Mouse (Mus musculus) midbrain, embryonic 11.5 days (tissue): ENCODE results near the gene Srebf1. TPM values are rescaled to one million over a fixed set of nuclear protein-coding genes. Genes with fewer than 3 reads are reported as not detected.

Experiments
- ATAC-seq: fragments of 200-750 bp; cut with Nextera tagmentation; 2 replicates; pipeline ENCODE4 v1.8.0; 2017; ENCODE audit warnings: moderate TSS enrichment, moderate library complexity; ENCODE audit not compliant: low FRiP score
- DNase-seq: peaks from one replicate; pipeline ENCODE4 v3.0.0; 2015; ENCODE audit warnings: low spot score; ENCODE audit errors: missing footprints
- H3K27ac ChIP-seq: fragments of 300-500 bp; sonication (generic); 2 replicates; pipeline ENCODE4 v1.5.1; 2014; ENCODE audit warnings: low read depth, low read length
- H3K27me3 ChIP-seq: fragments of 300-500 bp; sonication (generic); 2 replicates; pipeline ENCODE4 v1.6.1; 2014; ENCODE audit warnings: mild to moderate bottlenecking, low read length, moderate library complexity, mixed read lengths; ENCODE audit not compliant: control insufficient read depth, insufficient read depth
- H3K36me3 ChIP-seq: fragments of 300-500 bp; sonication (generic); 2 replicates; pipeline ENCODE4 v1.6.1; 2014; ENCODE audit warnings: mild to moderate bottlenecking, low read length, moderate library complexity, mixed read lengths; ENCODE audit not compliant: control insufficient read depth, insufficient read depth
- H3K4me1 ChIP-seq: fragments of 300-500 bp; sonication (generic); 2 replicates; pipeline ENCODE4 v1.6.1; 2014; ENCODE audit warnings: low read length; ENCODE audit not compliant: control insufficient read depth, insufficient read depth
- H3K4me2 ChIP-seq: fragments of 300-500 bp; sonication (generic); 2 replicates; pipeline ENCODE4 v1.6.1; 2014; ENCODE audit warnings: mild to moderate bottlenecking, moderate library complexity
- H3K4me3 ChIP-seq: fragments of 300-500 bp; sonication (generic); 2 replicates; pipeline ENCODE4 v1.5.1; 2014; ENCODE audit warnings: low read depth, low read length
- H3K9ac ChIP-seq: fragments of 300-500 bp; sonication (generic); 2 replicates; pipeline ENCODE4 v1.6.1; 2014; ENCODE audit warnings: low read length
- H3K9me3 ChIP-seq: fragments of 300-500 bp; sonication (generic); 2 replicates; pipeline ENCODE4 v1.6.1; 2016; ENCODE audit warnings: low read length; ENCODE audit not compliant: control insufficient read depth
- WGBS: fragments of 180-500 bp; shearing (Covaris S2); extraction: QIAGEN DNeasy Blood & Tissue Kit; methylation state at CpG from one replicate; pipeline ENCODE4 v1.1.7; 2014; 5-methylcytosine and 5-hydroxymethylcytosine counted together
- polyA plus RNA-seq: library from polyadenylated mRNA; unstranded; fragments of >200 nt; fragmentation: Nextera tagmentation; extraction: Ambion mirVana; gene quantifications from 2 replicates; pipeline ENCODE4 v1.2.1, GENCODE M21; 2014

Srebf1 gene
- polyA plus RNA-seq, 1 experiment from 2014 or later = 41.1 TPM

GRCm38 (mm10) chr11:60205026-60205425 is 17.4 kb downstream of the Srebf1 start:
- DNase-seq = no peak
- peaks cover 34% of the 10 kb centered on the region for H3K36me3 ChIP-seq
- H3K27ac ChIP-seq = no peak overlapping the region
- H3K9ac ChIP-seq = no peak overlapping the region
- H3K9me3 ChIP-seq = no peaks in the 10 kb centered on the region
- 90% methylated on average over 12 of the region's 12 CpGs for WGBS
- peaks cover 27% of the 10 kb centered on the region for H3K4me1 ChIP-seq
- H3K4me2 ChIP-seq = no peak overlapping the region
- ATAC-seq = no peak
- H3K4me3 ChIP-seq = no peak overlapping the region
- no peaks in the 10 kb centered on the region for H3K27me3 ChIP-seq

- H3K27ac ChIP-seq = no peak overlapping the region
- WGBS = 93% methylated on average over 26 of the region's 26 CpGs
- no peak for DNase-seq
- H3K4me1 ChIP-seq = peaks cover 7% of the 10 kb centered on the region
- no peak for ATAC-seq
- no peaks in the 10 kb centered on the region for H3K27me3 ChIP-seq
- H3K9ac ChIP-seq = no peak overlapping the region
- no peaks in the 10 kb centered on the region for H3K9me3 ChIP-seq
- H3K36me3 ChIP-seq = peaks cover 34% of the 10 kb centered on the region
- H3K4me3 ChIP-seq = no peak overlapping the region
- H3K4me2 ChIP-seq = no peak overlapping the region
Measured at GRCm38 (mm10) chr11:60202710-60203638, 19.4 kb downstream of the Srebf1 start.

- no peak overlapping the region for H3K4me3 ChIP-seq
- peak overlapping the region; percentile 58 for H3K27ac ChIP-seq
- peaks cover 27% of the 10 kb centered on the region for H3K36me3 ChIP-seq
- H3K9ac ChIP-seq = peak overlapping the region; percentile 16; the same call in 1 of the 2 replicates
- DNase-seq (peak; percentile 86), ATAC-seq (no peak)
- no peaks in the 10 kb centered on the region; the same call in 1 of the 2 replicates for H3K4me1 ChIP-seq
- H3K4me2 ChIP-seq = no peak overlapping the region
- WGBS = 88% methylated on average over 11 of the region's 11 CpGs
- H3K27me3 ChIP-seq = no peaks in the 10 kb centered on the region
- H3K9me3 ChIP-seq = no peaks in the 10 kb centered on the region
Measured at GRCm38 (mm10) chr11:60200384-60200783, 22.0 kb downstream of the Srebf1 start.

GRCm38 (mm10) chr11:60199702-60200184 is 22.6 kb downstream of the Srebf1 start:
- Histone ChIP-seq H3K27me3 (no peaks in the 10 kb centered on the region), H3K4me2 (no peak overlapping the region), H3K27ac (peak overlapping the region; percentile 58), H3K9ac (peak overlapping the region; percentile 9; the same call in 1 of the 2 replicates), H3K36me3 (peaks cover 29% of the 10 kb centered on the region), H3K9me3 (peaks cover 3% of the 10 kb centered on the region; the same call in 1 of the 2 replicates), H3K4me1 (no peaks in the 10 kb centered on the region; the same call in 1 of the 2 replicates), H3K4me3 (no peak overlapping the region)
- WGBS = 16% methylated on average over 18 of the region's 18 CpGs
- DNase-seq (peak; percentile 100), ATAC-seq (peak; percentile 74)

GRCm38 (mm10) chr11:60198651-60199050 is 23.7 kb downstream of the Srebf1 start:
- Histone ChIP-seq H3K9ac (no peak overlapping the region), H3K36me3 (peaks cover 29% of the 10 kb centered on the region), H3K9me3 (peaks cover 6% of the 10 kb centered on the region; the same call in 1 of the 2 replicates), H3K4me3 (no peak overlapping the region), H3K27ac (no peak overlapping the region), H3K4me2 (no peak overlapping the region), H3K27me3 (no peaks in the 10 kb centered on the region), H3K4me1 (no peaks in the 10 kb centered on the region; the same call in 1 of the 2 replicates)
- DNase-seq (no peak), ATAC-seq (no peak)
- 93% methylated on average over 12 of the region's 12 CpGs for WGBS

- no peaks in the 10 kb centered on the region for H3K27me3 ChIP-seq
- peaks cover 23% of the 10 kb centered on the region for H3K36me3 ChIP-seq
- DNase-seq = peak; percentile 85
- no peak overlapping the region for H3K9ac ChIP-seq
- H3K4me3 ChIP-seq = no peak overlapping the region
- H3K4me1 ChIP-seq = no peaks in the 10 kb centered on the region; the same call in 1 of the 2 replicates
- H3K4me2 ChIP-seq = no peak overlapping the region
- H3K9me3 ChIP-seq = peaks cover 6% of the 10 kb centered on the region; the same call in 1 of the 2 replicates
- no peak overlapping the region for H3K27ac ChIP-seq
- 82% methylated on average over 24 of the region's 24 CpGs for WGBS
- ATAC-seq = no peak
Measured at GRCm38 (mm10) chr11:60197998-60198619, 24.3 kb downstream of the Srebf1 start.

GRCm38 (mm10) chr11:60196344-60196743 is 26.0 kb downstream of the Srebf1 start:
- Histone ChIP-seq H3K4me2 (no peak overlapping the region), H3K9me3 (peaks cover 6% of the 10 kb centered on the region; the same call in 1 of the 2 replicates), H3K27me3 (no peaks in the 10 kb centered on the region), H3K4me3 (no peak overlapping the region), H3K27ac (no peak overlapping the region), H3K9ac (no peak overlapping the region), H3K4me1 (no peaks in the 10 kb centered on the region; the same call in 1 of the 2 replicates), H3K36me3 (peaks cover 22% of the 10 kb centered on the region)
- ATAC-seq = no peak
- no peak for DNase-seq
- WGBS = 89% methylated on average over 5 of the region's 5 CpGs

GRCm38 (mm10) chr11:60195108-60195507 is 27.3 kb downstream of the Srebf1 start:
- peaks cover 18% of the 10 kb centered on the region for H3K36me3 ChIP-seq
- no peak overlapping the region for H3K4me3 ChIP-seq
- H3K9ac ChIP-seq = no peak overlapping the region
- H3K9me3 ChIP-seq = peaks cover 6% of the 10 kb centered on the region; the same call in 1 of the 2 replicates
- DNase-seq (no peak), ATAC-seq (no peak)
- H3K27me3 ChIP-seq = no peaks in the 10 kb centered on the region
- H3K27ac ChIP-seq = no peak overlapping the region
- H3K4me2 ChIP-seq = no peak overlapping the region
- H3K4me1 ChIP-seq = no peaks in the 10 kb centered on the region; the same call in 1 of the 2 replicates
